Mouse (Mus musculus): ENCODE results near the gene Card9. TPM values are rescaled to one million over a fixed set of nuclear protein-coding genes. Genes with fewer than 3 reads are reported as not detected.

The Card9 gene
- total RNA-seq, 2 experiments from 2014 or later: 42.6 to 141 TPM

DNA sequence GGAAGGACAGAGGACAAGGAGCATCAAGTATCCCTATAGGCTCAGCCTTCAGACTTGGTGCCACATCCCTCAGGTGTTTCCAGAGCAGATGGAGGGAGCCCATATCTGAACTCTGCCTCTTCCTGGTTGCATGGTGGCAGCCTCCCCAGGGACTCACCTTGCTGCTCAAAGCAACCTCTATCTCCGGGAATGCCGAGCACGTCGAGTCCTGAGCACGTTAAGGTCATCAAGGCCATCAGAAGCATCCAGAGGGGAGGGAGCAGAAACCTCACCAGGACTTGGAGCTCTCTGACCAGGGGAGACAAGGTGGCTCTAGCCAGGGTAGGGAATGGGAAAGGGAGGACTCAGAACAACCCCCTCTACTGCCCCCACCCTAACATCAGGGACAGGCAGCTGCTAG is 2.8 kb upstream of the Card9 start:
- ATAC-seq (ENCODE audit: poor library complexity, severe bottlenecking): no peak

DNA sequence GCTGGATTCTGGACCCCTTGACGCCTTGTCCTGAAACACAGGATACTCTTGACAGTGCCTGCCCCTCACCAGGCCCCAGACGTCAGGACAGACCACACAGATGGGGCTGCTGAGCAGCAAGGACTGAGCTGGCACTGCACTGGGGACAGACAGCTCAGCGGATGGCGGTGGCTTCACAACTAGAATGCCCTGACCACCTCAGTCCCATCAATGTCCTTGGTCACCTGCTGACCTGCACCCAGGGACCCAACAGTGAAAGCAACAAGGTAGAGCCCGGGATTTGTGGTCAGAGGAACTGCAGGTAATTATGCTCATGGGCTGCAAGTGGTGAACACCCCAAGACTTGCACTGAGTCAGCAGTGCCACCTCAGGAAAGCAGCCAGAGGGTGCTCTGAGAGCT is 2.3 kb upstream of the Card9 start:
- no peak for ATAC-seq (ENCODE audit: poor library complexity, severe bottlenecking)

DNA sequence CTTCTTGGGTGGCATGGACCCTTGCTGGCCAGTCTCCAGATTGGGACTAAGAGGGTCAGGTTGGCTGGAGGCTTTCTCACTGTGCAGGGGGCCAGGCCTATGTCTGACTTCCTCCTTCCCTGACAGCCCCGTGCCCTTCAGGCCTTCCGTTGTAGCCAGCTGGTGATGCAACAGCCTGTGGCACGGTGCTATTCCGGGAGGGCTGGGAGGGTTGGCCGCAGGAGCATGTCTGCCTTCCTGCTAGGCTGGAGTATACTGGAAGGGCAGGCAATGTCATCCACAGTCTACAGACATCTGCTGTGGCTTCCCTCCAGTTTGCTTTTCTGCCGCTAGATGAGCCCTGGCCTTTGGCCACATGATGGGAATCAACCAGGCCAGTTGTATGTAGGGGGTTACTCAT is 735 bp downstream of the Card9 start:
- peak; percentile 73 for ATAC-seq (ENCODE audit: poor library complexity, severe bottlenecking)

DNA sequence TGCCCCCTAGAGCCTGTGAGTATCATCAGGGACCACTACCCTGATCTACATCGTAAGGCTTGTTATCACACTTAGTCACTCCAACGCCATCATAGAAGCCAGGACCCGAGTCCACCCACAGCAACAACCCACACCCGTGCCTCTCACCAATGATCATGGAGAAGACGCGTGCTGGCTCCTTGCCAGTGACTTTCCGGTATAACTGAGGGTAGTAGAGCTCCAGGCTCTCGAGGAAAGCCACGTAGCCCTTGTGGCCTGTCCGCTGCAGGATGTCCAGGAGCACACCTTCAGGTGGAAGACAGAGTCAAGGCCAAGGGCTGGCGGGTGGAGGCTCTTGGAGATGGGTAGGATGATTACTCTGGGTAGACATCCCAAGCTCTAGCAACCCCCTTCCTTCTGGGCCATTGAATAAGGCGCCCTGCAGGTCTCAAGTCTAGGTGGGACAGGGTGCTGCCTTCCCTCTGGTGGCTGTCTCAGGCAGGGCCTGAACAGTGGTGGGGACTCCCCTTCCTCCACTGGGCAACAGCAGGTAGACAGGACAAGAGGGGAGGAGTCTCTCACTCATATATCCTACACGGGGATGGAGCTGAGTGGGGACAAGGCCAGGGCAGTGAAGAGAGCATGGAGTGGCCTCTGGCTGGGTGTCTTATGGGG is 1.9 kb downstream of the Card9 start:
- ATAC-seq (ENCODE audit: poor library complexity, severe bottlenecking): no peak

- ATAC-seq (ENCODE audit: poor library complexity, severe bottlenecking): no peak
Measured at GRCm38 (mm10) chr2:26357484-26357883, 3.2 kb downstream of the Card9 start.

- no peak for ATAC-seq (ENCODE audit: poor library complexity, severe bottlenecking)
Measured at GRCm38 (mm10) chr2:26356678-26357077, 4.0 kb downstream of the Card9 start.

DNA sequence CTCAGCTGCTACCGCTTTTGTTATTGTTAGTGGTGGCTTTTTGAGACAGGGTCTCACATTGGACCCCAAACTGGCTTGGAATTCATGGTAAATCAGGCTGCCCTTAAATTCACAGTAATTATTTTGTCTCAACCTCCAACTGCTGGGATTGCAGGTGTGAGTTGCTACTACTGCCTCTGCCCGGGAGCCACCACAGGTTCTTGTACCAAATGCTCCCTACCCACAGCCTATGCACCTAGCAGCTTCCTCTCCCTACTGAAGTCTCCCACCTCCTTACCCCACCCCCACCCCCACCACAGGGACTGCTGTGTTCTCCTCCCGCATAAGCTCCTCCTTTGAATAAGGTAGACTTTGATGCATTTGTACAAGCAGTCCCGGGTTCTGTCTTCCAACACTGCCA is 4.5 kb downstream of the Card9 start:
- no peak for ATAC-seq (ENCODE audit: poor library complexity, severe bottlenecking)

- no peak for ATAC-seq (ENCODE audit: poor library complexity, severe bottlenecking)
Measured at GRCm38 (mm10) chr2:26354401-26354800, 6.3 kb downstream of the Card9 start.

GRCm38 (mm10) chr2:26353066-26353980 is 7.4 kb downstream of the Card9 start:
- no peak for ATAC-seq (ENCODE audit: poor library complexity, severe bottlenecking)

GRCm38 (mm10) chr2:26352291-26352910 is 8.3 kb downstream of the Card9 start:
- ATAC-seq (ENCODE audit: poor library complexity, severe bottlenecking): peak; percentile 17

DNA sequence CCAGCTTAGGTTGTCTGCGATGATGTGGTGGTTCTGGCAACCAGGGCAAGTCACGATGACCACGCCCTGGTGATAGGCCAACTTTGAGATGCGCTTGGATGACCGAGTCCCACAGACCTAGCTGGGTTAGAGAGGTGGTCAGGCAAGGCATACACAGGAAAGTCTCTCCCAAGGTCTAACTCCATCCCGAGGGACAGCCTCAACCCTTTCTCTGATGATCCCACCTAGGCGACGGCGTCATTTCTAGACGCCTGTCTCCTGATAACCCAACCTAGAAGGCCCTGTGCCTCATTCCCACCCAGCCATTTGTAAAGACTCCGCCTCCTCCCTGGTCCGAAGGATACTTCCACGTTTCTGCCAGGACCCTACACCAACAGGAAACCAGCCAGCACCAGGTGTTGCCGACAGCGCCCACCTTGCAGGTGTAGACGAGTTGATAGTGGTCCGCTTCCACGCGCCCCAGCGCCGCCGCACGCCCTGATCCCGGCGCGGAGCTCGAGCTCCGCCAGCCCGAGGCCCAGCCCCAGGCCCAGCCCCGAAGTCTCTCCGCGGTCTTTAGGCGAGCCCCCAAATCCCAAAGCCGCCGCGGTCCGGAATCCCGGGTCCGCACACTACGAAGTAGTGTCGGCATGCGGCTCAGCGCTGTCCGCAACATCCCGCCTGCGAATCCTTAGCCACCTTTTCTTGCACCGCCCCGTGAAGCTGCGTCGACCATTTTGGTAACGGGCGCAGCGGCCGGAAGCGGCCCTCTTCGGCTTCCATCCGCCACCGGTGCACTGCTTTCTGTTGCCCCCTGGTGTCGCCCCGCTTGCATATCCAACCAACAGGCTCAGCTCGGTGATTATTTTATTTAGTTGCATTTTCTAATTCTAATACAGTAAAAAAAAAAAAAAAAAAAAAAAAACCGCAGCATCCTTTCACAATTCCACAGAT is 9.1 kb downstream of the Card9 start, which contains the start of gene Dnlz:
Gene Dnlz, minus strand, starts transcription at position 753 of the 933 bp plus-strand sequence.
- ATAC-seq (ENCODE audit: poor library complexity, severe bottlenecking): peak; percentile 93

DNA sequence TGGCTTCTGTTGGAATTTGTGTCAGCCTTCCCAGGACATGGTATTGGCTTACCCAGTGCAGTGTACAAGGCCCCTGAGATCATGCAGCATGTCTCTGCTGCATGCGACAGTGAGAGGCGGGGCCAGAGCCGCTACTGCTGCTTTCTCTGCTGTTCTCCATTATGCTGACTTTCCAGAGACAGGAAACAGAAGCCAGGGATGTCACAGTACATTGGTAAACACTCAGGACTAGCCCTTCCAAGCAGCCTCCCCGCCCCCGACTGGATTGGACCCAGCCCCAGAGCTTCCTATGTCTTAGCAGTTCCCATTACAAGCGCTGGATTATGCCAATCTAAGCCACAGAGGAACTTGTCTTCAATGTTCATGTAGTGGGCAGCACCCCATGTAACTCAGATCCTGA is 12.5 kb downstream of the Card9 start:
- no peak for ATAC-seq (ENCODE audit: poor library complexity, severe bottlenecking)

DNA sequence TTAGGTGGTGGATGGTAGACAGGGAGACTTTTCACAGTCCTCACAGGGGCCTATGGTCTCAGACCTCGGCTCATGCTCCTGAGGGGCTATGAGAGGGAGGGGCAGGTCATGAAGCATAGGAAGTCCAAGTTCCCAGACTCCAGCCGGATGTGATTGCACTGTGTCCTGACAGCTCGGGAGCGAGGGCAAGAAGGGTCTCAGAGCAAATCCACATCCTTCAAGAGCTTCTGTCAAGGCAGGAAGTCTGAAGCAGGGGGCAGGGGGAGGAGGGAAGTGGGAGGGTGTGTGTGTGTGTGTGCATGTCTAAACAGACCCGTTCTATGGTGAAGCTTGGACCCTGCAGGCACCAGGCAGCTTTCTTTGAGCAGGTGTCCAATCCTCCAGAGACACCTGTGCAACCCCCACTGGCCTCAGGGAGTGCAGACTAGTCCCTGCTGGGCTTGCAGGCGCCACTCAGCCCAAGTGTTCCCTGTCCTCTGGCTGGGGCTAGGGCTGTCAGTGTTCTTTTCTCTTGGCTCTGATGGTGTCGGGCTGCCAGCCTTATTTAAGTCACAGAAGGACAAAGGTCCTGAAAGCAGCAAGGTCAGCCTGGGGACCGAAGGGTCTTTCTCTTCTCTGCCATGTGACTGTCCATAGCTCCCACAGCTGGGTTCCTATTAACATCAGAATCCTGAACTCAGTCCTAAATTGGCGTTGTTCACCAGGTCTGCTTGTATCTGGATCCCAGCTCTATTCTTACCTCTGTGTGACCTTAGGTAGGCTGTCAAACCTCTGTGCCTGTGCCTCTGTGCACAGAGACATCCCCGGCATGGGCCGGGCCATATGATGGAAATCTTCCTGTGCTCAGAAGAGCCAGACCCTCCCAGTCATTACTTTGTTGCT is 17.9 kb downstream of the Card9 start:
- ATAC-seq (ENCODE audit: poor library complexity, severe bottlenecking): no peak

- no peak for ATAC-seq (ENCODE audit: poor library complexity, severe bottlenecking)
Measured at GRCm38 (mm10) chr2:26342044-26342443, 18.7 kb downstream of the Card9 start.

GRCm38 (mm10) chr2:26341510-26341981 is 19.2 kb downstream of the Card9 start:
- no peak for ATAC-seq (ENCODE audit: poor library complexity, severe bottlenecking)

- no peak for ATAC-seq (ENCODE audit: poor library complexity, severe bottlenecking)
Measured at GRCm38 (mm10) chr2:26339204-26339551, 21.5 kb downstream of the Card9 start.

DNA sequence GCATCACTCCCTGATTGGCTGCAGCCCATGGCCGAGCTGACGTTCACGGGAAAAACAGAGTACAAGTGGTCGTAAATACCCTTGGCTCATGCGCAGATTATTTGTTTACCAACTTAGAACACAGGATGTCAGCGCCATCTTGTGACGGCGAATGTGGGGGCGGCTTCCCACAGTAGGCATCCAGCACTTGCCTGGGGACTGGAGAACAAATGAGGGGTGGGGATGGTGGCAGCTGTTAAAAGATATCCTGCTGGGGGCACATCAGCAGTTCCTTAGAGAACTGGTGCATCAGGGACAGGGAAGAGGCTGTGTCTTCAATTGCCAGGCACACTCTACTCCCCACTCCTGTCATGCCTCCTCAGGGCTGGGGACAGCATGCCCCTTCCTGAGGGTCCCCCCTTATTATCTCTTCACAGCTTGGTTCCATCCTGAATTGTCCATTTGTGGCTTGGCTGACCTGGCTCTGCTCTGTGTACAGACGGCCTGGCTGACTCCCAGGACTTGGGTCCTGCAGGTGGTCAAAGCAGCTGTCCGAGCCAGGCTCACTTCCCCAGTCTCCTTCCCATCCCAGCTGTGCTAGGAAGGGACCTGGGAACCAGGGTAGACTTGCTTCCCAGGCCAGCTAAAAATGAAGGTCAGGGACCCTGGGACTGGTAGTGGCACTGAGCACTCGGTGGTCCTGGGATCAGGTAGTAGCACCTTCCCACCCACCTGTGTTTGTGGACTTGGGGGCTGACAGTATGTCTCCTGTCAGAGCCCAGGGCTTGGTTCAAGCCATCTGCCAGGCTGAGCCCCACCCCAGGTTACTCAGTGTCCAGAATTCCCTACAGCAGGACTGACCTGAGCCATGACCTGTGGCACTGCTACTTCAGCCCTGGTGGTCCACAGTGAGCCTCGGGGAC is 22.2 kb downstream of the Card9 start:
- no peak for ATAC-seq (ENCODE audit: poor library complexity, severe bottlenecking)

GRCm38 (mm10) chr2:26330702-26331101 is 30.0 kb downstream of the Card9 start:
- no peak for ATAC-seq (ENCODE audit: poor library complexity, severe bottlenecking)

Measured in megakaryocyte, adult 5-6 weeks (primary cell).